Mouse (Mus musculus) cerebellum, adult 2 months (tissue): ENCODE measurements around the gene Ssbp3.

Source experiments
- CTCF ChIP-seq: fragments of 200-500 bp; IDR thresholded peaks from 2 replicates; pipeline ENCODE4 v1.5.1; 2011; ENCODE audit warnings: low read depth, mild to moderate bottlenecking, control low read depth, low read length, moderate library complexity, borderline replicate concordance; ENCODE audit not compliant: insufficient read depth
- POLR2A ChIP-seq: fragments of 200-500 bp; IDR thresholded peaks from 2 replicates; pipeline ENCODE4 v1.6.1; 2011; ENCODE audit warnings: low read length, control low read depth, borderline replicate concordance; ENCODE audit not compliant: insufficient read depth

DNA sequence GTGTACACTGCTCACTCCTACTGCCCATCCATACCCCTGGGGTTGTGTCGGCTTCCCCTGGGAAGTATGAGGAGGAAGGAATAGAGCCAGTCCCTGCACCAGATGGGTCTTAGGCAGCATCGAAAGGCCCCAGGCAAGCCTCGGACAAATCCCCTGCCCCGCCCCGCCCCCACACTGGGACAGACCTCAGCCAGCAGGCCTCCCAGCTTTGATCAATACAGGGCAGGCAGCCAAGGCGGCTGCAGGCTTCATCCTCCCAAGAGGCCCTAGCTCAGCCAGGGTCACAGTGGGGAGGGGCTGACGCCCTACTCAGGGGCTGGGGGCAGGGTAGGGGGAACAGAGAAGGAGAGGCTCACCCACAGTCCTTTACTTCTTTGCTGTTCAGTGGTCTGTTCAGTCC lies 43.7 kb upstream of the Ssbp3 start:
- no peak for TF ChIP-seq POLR2A
- no peak for TF ChIP-seq CTCF
